Mouse (Mus musculus): ENCODE data around the gene Pde2a. TPM values are rescaled to one million over a fixed set of nuclear protein-coding genes. Genes with fewer than 3 reads are reported as not detected.
"Not testable (repeated sequence)": the region's sequence is repeated elsewhere in the genome, so short reads cannot be mapped to it uniquely, and the experiment has no call there.

Pde2a gene
- total and polyA plus RNA-seq, 3 experiments, result 0.08 to 0.40 TPM; not detected in 1

DNA sequence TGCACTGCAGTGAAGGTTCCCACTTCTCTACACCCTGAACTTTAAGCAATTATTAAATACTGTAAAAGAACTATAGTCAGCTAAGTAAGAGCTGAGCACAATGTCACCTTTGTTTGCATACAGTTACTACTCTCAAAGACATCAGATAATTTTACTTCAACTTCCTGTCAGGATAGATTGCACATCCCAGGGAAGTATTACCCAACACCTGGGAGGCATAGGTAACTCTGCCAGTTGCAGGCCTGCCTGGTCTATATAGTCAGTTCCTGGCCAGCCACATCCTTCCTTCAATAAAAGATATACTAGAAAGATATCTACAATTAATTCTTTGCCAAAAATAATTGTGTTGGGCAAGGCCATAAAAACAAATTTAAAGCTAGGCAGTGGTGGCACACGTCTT is 135.9 kb downstream of the Pde2a start:
- in situ Hi-C loops (cut with MboI; ENCODE audit: low pct_ligation_motif_present, low pct_unique_long_range_greater_than_20kb, low sequenced_read_pairs) (no loop called here), dilution Hi-C loops (cut with MboI; ENCODE audit: extremely low pct_ligation_motif_present, extremely low pct_unique_long_range_greater_than_20kb, low sequenced_read_pairs) (no loop called here)
- TF ChIP-seq MYC (IDR thresholded peaks at IDR 0.05; ENCODE audit: low read depth, low read length) (no peak), MXI1 (IDR thresholded peaks at IDR 0.05; ENCODE audit: low read depth, low read length) (no peak), ELF1 (IDR thresholded peaks at IDR 0.05; ENCODE audit: low read depth, low read length) (no peak), BHLHE40 (IDR thresholded peaks at IDR 0.05; ENCODE audit: low read depth, low read length) (no peak), TBP (conservative IDR thresholded peaks at IDR 0.05; ENCODE audit: low read depth, low read length) (no peak), SMC3 (IDR thresholded peaks at IDR 0.05; ENCODE audit: low read depth, low read length) (no peak), ZMIZ1 (IDR thresholded peaks at IDR 0.05; ENCODE audit: low read depth, low read length) (no peak), JUND (conservative IDR thresholded peaks at IDR 0.05; ENCODE audit: low read depth, low read length) (no peak), MEF2A (IDR thresholded peaks at IDR 0.05; ENCODE audit: borderline replicate concordance, low read depth, low read length) (no peak)
- Histone ChIP-seq H3K4me2 (ENCODE audit: insufficient read depth, low read depth, poor library complexity, severe bottlenecking) (no peak overlapping the region), H3K36me3 (replicated peaks in 1 of 2; ENCODE audit: control insufficient read depth in 1 of 2, insufficient read depth in 1 of 2, low read length in 1 of 2) (no peaks in the 10 kb centered on the region), H3K4me1 (ENCODE audit: control insufficient read depth in 1 of 2, insufficient read depth in 2 of 2) (no peaks in the 10 kb centered on the region), H3K27me3 (replicated peaks) (peaks cover 27% of the 10 kb centered on the region), H3K27ac (ENCODE audit: insufficient read depth, low read depth) (no peak overlapping the region), H3K4me3 (replicated peaks in 1 of 3; ENCODE audit: low read depth in 2 of 3, low read length in 2 of 3, poor library complexity in 1 of 3) (no peak overlapping the region), H3K9me3 (replicated peaks; ENCODE audit: low read length) (no peaks in the 10 kb centered on the region), H3K9ac (ENCODE audit: insufficient read depth, low read depth) (no peak overlapping the region), H3K79me2 (replicated peaks; ENCODE audit: control insufficient read depth, extremely low read depth, insufficient read depth, poor library complexity, severe bottlenecking) (no peaks in the 10 kb centered on the region)
- DNase-seq (ENCODE audit: extremely low read depth), result no peak

GRCm38 (mm10) chr7:101559393-101559792 is 137.9 kb downstream of the Pde2a start:
- H3K9ac ChIP-seq (ENCODE audit: insufficient read depth, low read depth); dilution Hi-C loops (cut with MboI; ENCODE audit: extremely low pct_ligation_motif_present, extremely low pct_unique_long_range_greater_than_20kb, low sequenced_read_pairs); H3K27ac ChIP-seq (ENCODE audit: insufficient read depth, low read depth); H3K36me3 ChIP-seq (replicated peaks in 1 of 2; ENCODE audit: control insufficient read depth in 1 of 2, insufficient read depth in 1 of 2, low read length in 1 of 2); in situ Hi-C loops (cut with MboI; ENCODE audit: low pct_ligation_motif_present, low pct_unique_long_range_greater_than_20kb, low sequenced_read_pairs); H3K9me3 ChIP-seq (replicated peaks; ENCODE audit: low read length); H3K4me2 ChIP-seq (ENCODE audit: insufficient read depth, low read depth, poor library complexity, severe bottlenecking); H3K4me3 ChIP-seq (replicated peaks in 1 of 3; ENCODE audit: low read depth in 2 of 3, low read length in 2 of 3, poor library complexity in 1 of 3); H3K4me1 ChIP-seq (ENCODE audit: control insufficient read depth in 1 of 2, insufficient read depth in 2 of 2); H3K79me2 ChIP-seq (replicated peaks; ENCODE audit: control insufficient read depth, extremely low read depth, insufficient read depth, poor library complexity, severe bottlenecking); DNase-seq (ENCODE audit: extremely low read depth): not testable (repeated sequence)
- peaks cover 28% of the 10 kb centered on the region for H3K27me3 ChIP-seq (replicated peaks)

Other genes starting within 250 kb of the Pde2a start
- gene Atg16l2, start 119.4 kb upstream of the Pde2a start, total RNA-seq (2012; rRNA removed), result 28.6 and 43.8 TPM in 2 replicates
- 15.4 and 19.3 TPM in 2 replicates for gene Atg16l2, start 119.4 kb upstream of the Pde2a start, total RNA-seq (2014; rRNA removed)
- gene Atg16l2, start 119.4 kb upstream of the Pde2a start, polyA plus RNA-seq (2012; ENCODE audit: insufficient read length, low read depth), result 12.7 and 14.9 TPM in 2 replicates
- 7.8 and 12.7 TPM in 2 replicates for gene Stard10, start 104.6 kb upstream of the Pde2a start, total RNA-seq (2012; rRNA removed)
- 1.4 and 2.4 TPM in 2 replicates for gene Stard10, start 104.6 kb upstream of the Pde2a start, total RNA-seq (2014; rRNA removed)
- 6.7 and 7.9 TPM in 2 replicates for gene Stard10, start 104.6 kb upstream of the Pde2a start, polyA plus RNA-seq (2012; ENCODE audit: insufficient read length, low read depth)
- gene Arap1, start 73.6 kb upstream of the Pde2a start, total RNA-seq (2012; rRNA removed), result 31.9 and 38.5 TPM in 2 replicates
- gene Arap1, start 73.6 kb upstream of the Pde2a start, total RNA-seq (2014; rRNA removed), result 17.8 and 21.2 TPM in 2 replicates
- gene Arap1, start 73.6 kb upstream of the Pde2a start, polyA plus RNA-seq (2012; ENCODE audit: insufficient read length, low read depth), result 46.1 and 60.0 TPM in 2 replicates
- 0.04 TPM in 1 of 2 replicates, not detected in the other for gene Gm45837, start 10.8 kb upstream of the Pde2a start, total RNA-seq (2012; rRNA removed)
- not detected in 2 replicates for gene Gm45837, start 10.8 kb upstream of the Pde2a start, total RNA-seq (2014; rRNA removed)
- gene Gm45837, start 10.8 kb upstream of the Pde2a start, polyA plus RNA-seq (2012; ENCODE audit: insufficient read length, low read depth), result 0.56 and 0.84 TPM in 2 replicates
- gene Art2b, start 163.9 kb downstream of the Pde2a start, total RNA-seq (2012; rRNA removed), result not detected in 2 replicates
- gene Art2b, start 163.9 kb downstream of the Pde2a start, total RNA-seq (2014; rRNA removed), result not detected in 2 replicates
- not detected in 2 replicates for gene Art2b, start 163.9 kb downstream of the Pde2a start, polyA plus RNA-seq (2012; ENCODE audit: insufficient read length, low read depth)
- gene Clpb, start 241.9 kb downstream of the Pde2a start, total RNA-seq (2012; rRNA removed), result 48.9 and 68.4 TPM in 2 replicates
- gene Clpb, start 241.9 kb downstream of the Pde2a start, total RNA-seq (2014; rRNA removed), result 41.7 and 46.0 TPM in 2 replicates
- 25.5 and 29.4 TPM in 2 replicates for gene Clpb, start 241.9 kb downstream of the Pde2a start, polyA plus RNA-seq (2012; ENCODE audit: insufficient read length, low read depth)

All from CH12.LX (cell line).